Mouse (Mus musculus): Measurements from ENCODE around the gene Fmnl1. TPM values are rescaled to one million over a fixed set of nuclear protein-coding genes. Genes with fewer than 3 reads are reported as not detected.
"Not testable (repeated sequence)": the region's sequence is repeated elsewhere in the genome, so short reads cannot be mapped to it uniquely, and the experiment has no call there.

The Fmnl1 gene
- total RNA-seq, 4 experiments from 2014 or later: 9.3 to 20.1 (median 13.2) TPM

GRCm38 (mm10) chr11:103219995-103220394 lies 49.1 kb downstream of the Fmnl1 start:
- no peak for DNase-seq (ENCODE audit: low spot score)

- no peak for DNase-seq (ENCODE audit: low spot score)
Measured at GRCm38 (mm10) chr11:103221437-103221836, 50.5 kb downstream of the Fmnl1 start.

GRCm38 (mm10) chr11:103222718-103223117 lies 51.8 kb downstream of the Fmnl1 start:
- not testable (repeated sequence) for DNase-seq (ENCODE audit: low spot score)

- DNase-seq (ENCODE audit: low spot score): peak; percentile 76
Measured at GRCm38 (mm10) chr11:103223444-103223843, 52.5 kb downstream of the Fmnl1 start.

- peak; percentile 61 for DNase-seq (ENCODE audit: low spot score)
Measured at GRCm38 (mm10) chr11:103223951-103224456, 53.1 kb downstream of the Fmnl1 start.

- no peak for DNase-seq (ENCODE audit: low spot score)
Measured at GRCm38 (mm10) chr11:103229608-103230007, 58.7 kb downstream of the Fmnl1 start.

- no peak for DNase-seq (ENCODE audit: low spot score)
Measured at GRCm38 (mm10) chr11:103230626-103231025, 59.7 kb downstream of the Fmnl1 start.

GRCm38 (mm10) chr11:103231367-103231766 lies 60.5 kb downstream of the Fmnl1 start:
- DNase-seq (ENCODE audit: low spot score): no peak

GRCm38 (mm10) chr11:103232966-103233365 lies 62.1 kb downstream of the Fmnl1 start:
- peak; percentile 85 for DNase-seq (ENCODE audit: low spot score)

GRCm38 (mm10) chr11:103234447-103234846 lies 63.5 kb downstream of the Fmnl1 start:
- DNase-seq (ENCODE audit: low spot score): no peak

- no peak for DNase-seq (ENCODE audit: low spot score)
Measured at GRCm38 (mm10) chr11:103235702-103236101, 64.8 kb downstream of the Fmnl1 start.

- DNase-seq (ENCODE audit: low spot score): no peak
Measured at GRCm38 (mm10) chr11:103236431-103236830, 65.5 kb downstream of the Fmnl1 start.

GRCm38 (mm10) chr11:103236903-103237302 lies 66.0 kb downstream of the Fmnl1 start:
- no peak for DNase-seq (ENCODE audit: low spot score)

- DNase-seq (ENCODE audit: low spot score): no peak
Measured at GRCm38 (mm10) chr11:103237757-103238156, 66.8 kb downstream of the Fmnl1 start.

- no peak for DNase-seq (ENCODE audit: low spot score)
Measured at GRCm38 (mm10) chr11:103240740-103241139, 69.8 kb downstream of the Fmnl1 start.

- DNase-seq (ENCODE audit: low spot score): no peak
Measured at GRCm38 (mm10) chr11:103244856-103245255, 73.9 kb downstream of the Fmnl1 start.

- peak; percentile 55 for DNase-seq (ENCODE audit: low spot score)
Measured at GRCm38 (mm10) chr11:103246081-103246730, 75.3 kb downstream of the Fmnl1 start.

- no peak for DNase-seq (ENCODE audit: low spot score)
Measured at GRCm38 (mm10) chr11:103246731-103247290, 75.9 kb downstream of the Fmnl1 start.

- peak; percentile 82 for DNase-seq (ENCODE audit: low spot score)
Measured at GRCm38 (mm10) chr11:103247504-103248177, 76.7 kb downstream of the Fmnl1 start.
